Mouse (Mus musculus): ENCODE data around the gene Masp2. TPM values are rescaled to one million over a fixed set of nuclear protein-coding genes. Genes with fewer than 3 reads are reported as not detected.

Gene Masp2
- total RNA-seq, 2 experiments from 2014 or later: 0.35 to 0.41 TPM

- DNase-seq: no peak
- intact Hi-C loops (cut with DNase I; ENCODE audit: low total_unique reads): no loop called here
Measured at GRCm38 (mm10) chr4:148664021-148664420, 61.7 kb downstream of the Masp2 start.

Other genes starting within 250 kb of the Masp2 start
- 10 to 100 TPM in 1 of 2 experiments, 1 to 10 TPM in 1; 8.4 to 10.1 TPM for gene Ubiad1, start 157.8 kb upstream of the Masp2 start, total RNA-seq (2021)
- 10 to 100 TPM; 27.5 to 31.4 TPM for gene Mtor, start 153.9 kb upstream of the Masp2 start, total RNA-seq (2021)
- 10 to 100 TPM; 23.9 to 72.0 TPM for gene Angptl7, start 102.1 kb upstream of the Masp2 start, total RNA-seq (2021)
- gene Exosc10, start 44.1 kb upstream of the Masp2 start, total RNA-seq (2021): 10 to 100 TPM; 20.0 to 23.0 TPM
- 10 to 100 TPM; 15.9 to 20.9 TPM for gene Srm, start 11.1 kb upstream of the Masp2 start, total RNA-seq (2021)
- gene Tardbp, start 24.5 kb downstream of the Masp2 start, total RNA-seq (2021): 100 to 1,000 TPM; 115 TPM
- gene Gm572, start 40.8 kb downstream of the Masp2 start, total RNA-seq (2021): 1 to 10 TPM; 6.9 to 7.7 TPM
- 10 to 100 TPM; 31.2 to 32.9 TPM for gene Casz1, start 201.9 kb downstream of the Masp2 start, total RNA-seq (2021)

All from gastrocnemius, postnatal 14 days (tissue).